Mouse (Mus musculus): ENCODE results near the gene Slc25a24.

DNA sequence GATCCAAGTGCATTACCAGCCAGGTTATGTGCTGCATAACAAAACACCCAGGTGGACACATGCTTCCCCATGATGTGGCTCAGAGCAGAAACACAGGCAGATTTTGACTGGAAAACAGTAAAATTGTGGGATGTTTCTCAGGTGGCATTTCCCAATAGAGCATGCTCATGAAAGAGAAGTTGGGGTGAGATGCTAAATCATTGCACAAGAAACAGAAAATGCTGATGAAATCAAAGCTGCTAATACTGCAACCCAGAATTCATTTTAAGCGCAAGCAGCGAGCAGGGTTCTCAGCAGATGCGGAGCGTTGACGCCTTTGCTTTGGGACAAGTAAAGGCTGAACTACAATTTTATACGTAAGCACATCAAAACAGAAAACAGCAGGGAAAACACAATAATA is 30.5 kb downstream of the Slc25a24 start:
- TF ChIP-seq CTCF (IDR thresholded peaks at IDR 0.05; ENCODE audit: low read depth) (no peak), EP300 (optimal IDR thresholded peaks at IDR 0.05) (no peak)

Data from stomach, postnatal 0 days (tissue).